Mouse (Mus musculus): ENCODE data around the gene Gpsm1. TPM values are rescaled to one million over a fixed set of nuclear protein-coding genes. Genes with fewer than 3 reads are reported as not detected.
A peak's percentile ranks its signal among the peaks of the same experiment; 100 is the strongest.

Gene Gpsm1
- total RNA-seq (2021), result 10 to 100 TPM; 37.4 to 38.4 TPM
- long read RNA-seq, transcript Gpsm1-202 (14 exons, 3,384 nt), result major isoform, 64 of 93 reads
- long read RNA-seq, transcript Gpsm1-203 (13 exons, 3,127 nt), result minor isoform, 7 of 93 reads
- long read RNA-seq, partial matches to known transcripts, result 8 of 93 reads
- long read RNA-seq, other reads (novel, unspliced or antisense), result 13 of 93 reads

DNA sequence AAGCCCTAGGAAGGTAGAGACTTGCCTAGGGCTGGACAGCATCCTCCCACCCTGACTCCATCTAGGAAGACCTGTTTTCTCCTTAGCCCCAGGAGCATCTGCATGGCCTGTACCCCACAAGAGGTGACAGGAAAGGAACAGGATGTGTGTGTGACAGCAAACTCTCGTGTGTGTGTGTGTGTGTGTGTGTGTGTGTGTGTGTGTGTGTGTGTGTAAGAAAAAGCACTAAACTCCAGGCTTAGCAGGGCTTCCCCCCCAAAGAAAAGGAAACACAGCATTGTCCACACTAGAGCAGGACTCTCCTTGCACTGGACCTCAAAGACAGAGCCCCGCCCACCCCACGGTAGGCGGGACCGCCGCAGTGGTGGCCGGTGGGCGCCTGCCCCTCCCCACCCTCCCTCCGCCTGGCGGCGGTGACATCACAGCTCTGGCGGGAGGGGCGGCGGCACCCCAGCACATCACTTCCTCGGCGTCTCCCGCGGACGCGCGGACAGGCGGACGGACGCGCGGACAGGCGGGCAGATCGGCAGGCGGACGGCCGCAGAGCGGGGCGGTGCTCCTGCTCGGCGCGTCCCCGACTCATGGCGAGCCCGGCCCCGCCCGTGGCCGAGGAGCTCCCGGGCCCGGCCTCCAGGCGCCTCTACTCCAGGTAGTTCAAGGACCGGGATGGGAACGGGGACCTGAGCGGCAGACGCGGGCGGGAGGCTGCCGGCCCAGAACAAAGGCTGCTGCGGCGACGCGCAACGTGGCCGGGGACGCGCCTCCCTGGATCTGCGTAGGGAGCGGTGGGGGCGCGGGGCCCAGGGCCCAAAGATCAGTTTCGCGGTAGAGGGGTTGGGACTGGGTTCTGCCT lies at the start of gene Gpsm1:
Gene Gpsm1, plus strand, starts transcription at position 444 of the 853 bp plus-strand sequence.
- DNase-seq (ENCODE audit: low spot score in 2 of 2), result peak in 1 of 2 experiments; percentile 69

DNA sequence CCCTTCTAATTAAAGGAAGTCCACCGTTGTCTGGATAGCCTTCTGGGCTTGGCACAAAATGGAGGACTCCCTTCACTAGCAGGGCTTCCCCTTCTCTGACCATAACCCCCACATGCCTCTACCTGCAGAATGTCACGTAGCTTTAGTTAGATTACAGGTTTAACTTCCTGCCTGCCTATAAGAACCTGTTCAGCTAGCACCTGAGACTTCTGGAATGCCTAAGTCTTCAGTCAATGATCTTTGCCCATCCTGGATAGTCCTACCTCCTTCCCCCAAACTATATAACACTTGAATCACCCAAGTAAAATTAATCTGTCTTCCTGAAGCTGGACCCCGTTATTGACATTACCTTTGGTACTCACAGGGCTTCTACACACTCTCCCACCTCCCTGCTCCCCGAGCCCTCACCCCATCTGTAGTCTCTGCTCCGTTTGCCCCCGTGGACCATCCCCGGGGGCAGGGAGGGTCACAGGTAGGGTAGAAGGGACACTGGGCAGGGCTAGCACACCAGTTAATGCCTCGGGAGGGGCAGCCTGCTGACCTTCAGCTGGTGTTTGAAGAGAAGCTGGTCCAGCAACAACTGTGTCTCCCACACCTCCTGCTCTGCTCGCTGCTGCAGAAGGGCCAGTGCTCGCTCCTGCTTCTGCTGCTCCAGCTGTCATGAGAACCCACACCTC lies 49.1 kb upstream of the Gpsm1 start:
- no peak for DNase-seq (ENCODE audit: low spot score in 2 of 2)

DNA sequence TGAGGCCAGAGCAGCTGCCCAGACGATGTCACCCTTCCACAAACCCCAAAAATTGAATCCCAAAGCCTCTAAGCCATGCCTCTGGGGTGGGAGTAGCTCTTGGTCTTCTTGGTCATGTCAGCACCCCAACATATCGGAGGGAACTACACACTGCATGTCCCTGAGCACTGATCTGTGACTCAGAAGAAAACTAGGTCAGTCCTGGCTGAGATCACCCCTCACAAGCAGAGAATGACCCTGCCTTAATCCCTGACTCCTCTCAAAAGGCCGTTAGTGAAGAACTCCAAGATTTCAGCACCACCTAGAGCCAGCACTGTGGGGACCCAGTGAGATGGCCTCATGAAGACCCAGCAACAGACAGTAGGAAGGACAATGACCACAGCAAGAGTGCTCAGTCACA lies 47.1 kb upstream of the Gpsm1 start:
- no peak for DNase-seq (ENCODE audit: low spot score in 2 of 2)

DNA sequence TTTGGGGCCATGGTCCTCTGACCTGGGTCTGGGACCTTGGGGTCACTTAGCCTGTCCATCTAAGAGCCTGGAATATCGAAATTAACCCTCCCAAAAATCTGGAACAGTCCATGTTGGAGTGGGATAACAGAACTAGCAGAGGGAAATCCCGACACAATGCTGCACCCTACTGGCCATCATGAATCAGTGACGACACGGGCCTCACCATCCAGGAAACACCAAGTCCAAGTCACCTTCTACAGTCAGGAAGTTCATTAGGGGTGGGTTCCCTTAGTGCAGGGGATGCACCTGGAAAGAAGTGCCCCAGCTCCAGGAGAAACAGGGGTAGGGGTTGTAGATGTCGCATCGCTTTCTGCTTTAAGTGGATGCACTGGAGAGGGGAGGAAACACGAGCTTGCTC lies 41.7 kb upstream of the Gpsm1 start:
- DNase-seq (ENCODE audit: low spot score in 2 of 2), result peak; percentile 41 to 75

DNA sequence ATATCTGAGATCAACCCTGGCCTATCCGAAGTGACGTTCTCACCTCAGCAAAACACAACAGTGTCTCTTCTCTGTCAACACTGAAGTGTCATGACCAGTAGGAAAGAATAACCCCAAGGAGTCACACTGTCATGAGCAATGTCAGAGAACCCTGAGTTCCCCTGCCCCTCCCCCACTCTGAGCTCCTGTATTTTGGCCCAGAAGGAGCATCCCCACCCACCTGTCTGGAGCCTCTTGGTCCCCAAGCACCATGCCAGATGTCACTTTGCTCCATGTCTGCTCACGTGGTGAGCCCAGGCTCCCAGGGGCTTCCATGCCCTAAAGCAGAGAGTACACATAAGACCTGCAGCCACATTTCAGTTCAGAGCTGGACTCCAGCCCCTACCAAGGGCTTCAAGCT lies 35.6 kb upstream of the Gpsm1 start:
- DNase-seq (ENCODE audit: low spot score in 2 of 2), result no peak

GRCm38 (mm10) chr2:26280594-26280993 lies 34.7 kb upstream of the Gpsm1 start:
- no peak for DNase-seq (ENCODE audit: low spot score in 2 of 2)

DNA sequence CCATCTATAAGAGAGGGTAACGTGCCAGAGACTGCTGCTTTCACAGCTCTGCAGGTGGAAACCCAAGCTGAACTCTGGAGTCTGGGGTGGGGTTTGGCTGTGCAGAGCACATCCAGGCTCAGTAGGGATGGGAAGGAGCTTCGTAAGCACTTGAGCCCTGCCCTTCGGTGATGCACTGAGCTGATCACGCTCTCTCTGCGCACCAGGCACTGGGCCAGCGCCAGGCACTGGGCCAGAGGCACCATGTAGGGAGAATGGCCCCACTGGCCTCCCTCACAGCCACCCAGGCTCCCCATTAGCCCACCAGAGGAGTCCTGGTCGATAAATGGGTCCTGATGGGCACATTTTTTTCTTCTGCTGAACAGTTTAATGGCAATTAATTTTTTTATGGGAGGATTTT lies 29.5 kb upstream of the Gpsm1 start:
- no peak for DNase-seq (ENCODE audit: low spot score in 2 of 2)

DNA sequence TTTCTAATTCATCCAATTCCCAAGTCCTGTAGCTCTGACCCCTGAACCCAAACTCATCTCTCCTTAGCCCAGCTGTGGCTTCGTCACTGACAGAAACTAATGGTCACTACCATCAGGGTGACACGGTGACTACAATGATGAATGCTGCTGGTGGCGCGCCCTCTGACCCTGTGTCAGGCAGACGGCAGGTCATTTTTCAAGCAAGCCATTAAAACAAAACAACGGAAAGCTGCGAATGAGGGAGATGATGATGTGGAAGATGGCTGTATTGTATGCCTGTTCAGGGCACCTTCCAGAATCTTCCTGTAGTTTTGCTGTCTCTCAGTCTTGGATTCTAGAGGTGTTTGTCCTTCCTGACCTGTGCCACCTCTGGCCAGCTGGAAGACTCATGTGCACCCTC lies 28.9 kb upstream of the Gpsm1 start:
- DNase-seq (ENCODE audit: low spot score in 2 of 2), result no peak

- DNase-seq (ENCODE audit: low spot score in 2 of 2), result no peak
Measured at GRCm38 (mm10) chr2:26290133-26290532, 25.2 kb upstream of the Gpsm1 start.

DNA sequence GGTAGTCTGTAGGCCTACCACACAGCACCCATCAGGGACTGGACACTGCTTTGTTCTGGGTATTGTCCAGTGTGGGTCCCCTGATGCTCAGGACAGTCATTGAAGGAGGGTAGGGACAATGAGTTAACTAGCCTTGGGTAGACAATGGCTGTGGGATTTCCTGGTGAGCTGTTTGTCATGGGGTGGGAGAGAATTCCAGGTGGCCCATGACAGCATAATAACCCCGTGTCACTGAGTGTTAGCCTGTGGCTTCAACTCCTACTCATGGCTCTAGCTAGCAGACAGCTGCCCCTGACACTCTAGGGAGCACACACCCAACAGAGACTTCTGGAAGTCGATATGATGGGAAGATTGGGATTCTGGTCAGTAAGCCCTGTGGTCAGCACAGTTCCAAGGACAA lies 20.9 kb upstream of the Gpsm1 start, which contains the start of gene Ccdc187:
Gene Ccdc187, minus strand, starts transcription at position 101 of the 400 bp plus-strand sequence.
- DNase-seq (ENCODE audit: low spot score in 2 of 2), result no peak

- peak; percentile 82 to 93 for DNase-seq (ENCODE audit: low spot score in 2 of 2)
Measured at GRCm38 (mm10) chr2:26296606-26297195, 18.6 kb upstream of the Gpsm1 start.

DNA sequence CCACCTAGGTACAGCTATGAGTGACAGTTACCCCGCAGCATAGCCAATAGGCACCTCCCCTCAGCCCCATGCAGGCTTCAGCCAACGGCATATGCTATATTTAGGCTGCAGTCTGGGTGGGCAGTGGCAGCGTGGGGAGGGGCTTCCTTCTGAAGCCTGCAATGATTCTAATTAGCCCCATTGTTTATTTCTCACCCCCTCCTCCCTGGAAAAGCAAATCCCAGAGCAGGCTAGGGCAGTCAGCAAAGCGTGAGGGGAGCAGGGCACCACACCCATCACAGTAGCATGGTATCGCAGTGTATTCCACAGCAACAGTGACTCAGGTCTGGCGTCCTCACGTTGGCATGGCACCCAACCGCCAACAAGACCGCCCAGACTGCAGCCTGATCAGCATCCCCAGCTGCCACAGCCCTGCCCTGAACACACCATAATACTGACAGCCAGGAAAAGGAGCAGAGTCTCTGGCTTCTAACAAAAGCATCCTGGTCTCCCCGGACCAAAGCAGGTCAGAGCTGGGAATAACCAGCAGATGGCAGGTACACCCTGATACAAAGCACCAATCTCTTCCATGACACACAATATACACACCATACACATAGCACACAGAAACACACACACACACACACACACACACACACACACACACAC lies 17.0 kb upstream of the Gpsm1 start:
- DNase-seq (ENCODE audit: low spot score in 2 of 2), result peak; percentile 70 to 83

GRCm38 (mm10) chr2:26298856-26299230 lies 16.5 kb upstream of the Gpsm1 start:
- DNase-seq (ENCODE audit: low spot score in 2 of 2), result no peak

DNA sequence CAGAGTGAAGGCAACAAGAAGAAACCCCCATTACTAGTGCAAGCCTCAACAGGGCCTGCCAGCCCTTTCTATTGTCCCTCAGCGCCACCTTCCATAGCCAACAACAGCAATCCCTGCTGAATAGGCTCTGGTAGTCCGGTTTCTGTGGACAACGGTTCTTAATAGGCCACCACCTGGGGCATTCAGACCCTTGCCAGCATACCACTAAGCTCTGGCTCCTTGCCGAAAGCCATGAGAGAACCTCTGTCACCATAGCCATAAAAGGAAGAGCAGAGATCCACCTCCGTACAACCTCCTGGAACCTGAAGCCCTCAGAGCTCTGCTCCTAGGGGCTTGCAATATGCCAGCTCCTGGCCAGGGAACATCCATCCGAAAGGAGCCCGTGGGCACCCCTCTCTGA lies 16.0 kb upstream of the Gpsm1 start:
- DNase-seq (ENCODE audit: low spot score in 2 of 2), result no peak

DNA sequence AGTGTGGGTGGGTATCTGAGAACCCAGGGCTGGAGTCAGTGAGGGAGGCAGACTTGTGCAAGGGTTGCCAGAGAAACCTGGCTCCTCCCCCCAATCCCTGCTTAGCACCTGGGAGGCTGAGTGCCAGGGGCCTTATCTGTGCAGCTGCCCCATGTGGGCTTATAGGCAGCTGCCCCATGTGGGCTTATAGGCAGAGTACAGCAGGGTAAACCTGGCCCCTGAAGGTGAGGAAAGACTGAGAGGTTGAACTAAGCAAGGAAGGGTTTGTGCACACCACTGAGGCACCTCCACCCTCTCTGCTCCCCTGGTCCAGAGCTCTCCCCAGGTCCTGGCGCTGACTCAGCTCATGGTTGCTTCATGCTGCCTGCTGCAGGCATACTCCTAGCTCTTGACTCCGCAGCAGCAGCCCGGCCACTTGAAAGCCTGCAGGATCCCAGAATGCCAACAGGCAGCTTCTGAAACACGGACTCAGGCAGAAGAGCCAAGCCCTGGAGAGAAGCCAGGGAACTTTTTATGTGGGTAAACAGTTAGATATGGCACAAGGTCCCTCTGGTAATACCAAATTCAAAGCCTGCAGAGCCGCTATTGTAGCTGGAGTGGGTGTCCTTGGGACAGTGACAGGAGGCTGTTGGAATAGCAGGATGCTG lies 15.0 kb upstream of the Gpsm1 start:
- peak in 1 of 2 experiments; percentile 46 for DNase-seq (ENCODE audit: low spot score in 2 of 2)

GRCm38 (mm10) chr2:26300808-26301174 lies 14.5 kb upstream of the Gpsm1 start:
- peak; percentile 78 to 94 for DNase-seq (ENCODE audit: low spot score in 2 of 2)

DNA sequence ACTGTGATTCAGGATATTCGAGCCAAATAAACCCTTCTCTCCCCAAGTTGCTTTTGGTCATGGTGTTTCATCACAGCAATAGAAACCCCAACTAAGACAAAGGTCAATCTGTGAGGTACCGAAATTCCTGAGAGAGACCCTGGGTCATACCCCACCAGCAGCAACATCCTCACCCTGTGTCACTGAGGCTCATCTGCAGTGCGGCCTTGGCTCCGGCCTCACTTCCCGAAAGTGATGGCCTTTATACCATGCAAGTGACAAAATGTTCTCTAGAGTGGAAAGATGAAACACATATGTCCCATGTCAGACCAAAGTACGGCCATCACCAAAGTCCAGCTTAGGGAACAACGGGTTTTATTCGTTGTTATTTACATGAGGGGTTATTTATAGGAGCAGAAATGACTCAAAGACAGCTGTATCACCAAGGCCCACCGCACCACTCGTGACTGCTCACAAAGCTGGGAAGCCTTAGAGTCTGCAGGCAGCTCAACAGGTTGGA lies 13.3 kb upstream of the Gpsm1 start:
- no peak for DNase-seq (ENCODE audit: low spot score in 2 of 2)

- no peak for DNase-seq (ENCODE audit: low spot score in 2 of 2)
Measured at GRCm38 (mm10) chr2:26304711-26305110, 10.6 kb upstream of the Gpsm1 start.

DNA sequence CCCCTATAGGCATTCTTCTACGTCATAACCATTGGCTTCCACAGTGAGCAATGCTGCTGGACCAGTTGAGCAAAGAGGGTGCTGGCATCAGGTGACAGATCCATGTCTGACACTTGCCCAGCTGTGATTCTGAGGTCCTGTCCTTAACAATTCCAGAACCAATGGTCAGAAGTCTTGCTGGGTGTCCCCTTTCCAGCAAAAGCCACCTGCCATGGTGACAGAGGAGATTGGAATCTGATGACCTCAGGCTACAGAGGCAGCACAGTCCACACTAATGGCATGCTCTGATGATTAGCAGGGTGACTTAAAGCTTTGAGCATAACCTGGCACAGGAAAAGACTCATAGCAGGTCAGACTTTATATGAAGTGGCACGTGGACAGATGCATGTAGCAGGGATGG lies 9.8 kb upstream of the Gpsm1 start:
- DNase-seq (ENCODE audit: low spot score in 2 of 2), result no peak

DNA sequence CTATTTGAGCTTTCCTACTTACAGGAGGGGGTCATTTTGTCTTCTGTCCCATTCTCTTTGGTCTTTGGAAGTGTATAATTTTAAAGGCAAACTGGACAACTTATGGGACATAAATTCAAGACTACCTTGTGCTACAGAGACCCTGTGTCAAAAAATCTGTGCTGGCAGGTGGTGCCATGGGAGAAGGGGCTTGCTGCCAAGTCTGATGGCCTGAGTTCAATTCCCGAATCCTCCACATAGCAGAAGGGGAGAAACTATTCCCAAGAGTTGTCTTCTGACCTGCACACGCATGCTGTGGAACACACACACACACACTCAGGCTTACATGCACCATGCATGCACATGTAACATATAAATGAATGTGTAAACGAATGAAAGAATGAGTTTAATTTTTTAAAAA lies 8.6 kb upstream of the Gpsm1 start:
- no peak for DNase-seq (ENCODE audit: low spot score in 2 of 2)

DNA sequence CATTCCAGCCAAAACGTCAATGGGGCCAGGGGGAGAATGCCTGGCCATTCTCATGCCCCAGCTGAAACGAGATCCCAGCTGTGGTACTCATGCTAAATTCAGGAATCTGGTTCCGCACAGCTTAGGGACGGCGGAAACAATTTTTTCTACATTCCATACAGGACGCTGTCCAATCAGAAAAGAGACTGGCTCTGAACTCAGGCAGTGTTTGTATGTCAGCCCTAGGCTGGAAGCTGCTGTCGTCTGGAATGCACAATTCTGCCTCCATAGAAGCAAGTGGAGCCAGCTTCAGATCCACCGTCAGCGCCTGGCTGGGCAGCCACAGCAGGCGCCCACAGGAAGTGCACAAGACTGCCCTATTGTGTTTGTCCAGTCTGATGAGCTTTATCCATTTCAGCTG lies 5.6 kb upstream of the Gpsm1 start:
- DNase-seq (ENCODE audit: low spot score in 2 of 2), result no peak
